24 mouse cellular contexts compared by ENCODE assay signal in genomic region chr11:57811006-57811405, GRCm38 (mm10). TPM values are rescaled to one million over a fixed set of nuclear protein-coding genes. Genes with fewer than 3 reads are reported as not detected.
"Had no signal": no experiment of that assay in that cellular context is flagged by ENCODE, and none has a peak within 500 bp of the region (broad histone marks: within the 10 kb centered on the region; RNA-seq: fewer than 3 reads in every experiment).

No protein-coding gene starts in this region.

- DNase-seq: kidney, adult 2 months; kidney, postnatal 25 days; layer of hippocampus, postnatal 36 days; lung, embryonic 14.5 days; right cerebral cortex, adult 18-20 months; right cerebral cortex, postnatal 14 days; right cerebral cortex, postnatal 4 days; spleen, adult 18-20 months; thymus, postnatal 25 days had no signal

- H3K4me2 ChIP-seq: liver, embryonic 11.5 days; lung, embryonic 14.5 days; midbrain, embryonic 15.5 days; neural tube, embryonic 12.5 days; neural tube, embryonic 15.5 days; stomach, embryonic 15.5 days had no signal

- H3K4me1 ChIP-seq: midbrain, embryonic 15.5 days; neural tube, embryonic 12.5 days; neural tube, embryonic 15.5 days had no signal

- H3K9ac ChIP-seq: lung, embryonic 14.5 days; midbrain, embryonic 15.5 days; neural tube, embryonic 12.5 days; neural tube, embryonic 15.5 days; stomach, embryonic 15.5 days had no signal

- H3K27ac ChIP-seq: kidney, postnatal 0 days; left cerebral cortex, adult 2 months; midbrain, embryonic 10.5 days; midbrain, embryonic 15.5 days; neural tube, embryonic 12.5 days; neural tube, embryonic 15.5 days; stomach, embryonic 15.5 days had no signal

- H3K9me3 ChIP-seq: megakaryocyte, embryonic 14.5 days; midbrain, embryonic 10.5 days; midbrain, embryonic 15.5 days; neural tube, embryonic 12.5 days; neural tube, embryonic 15.5 days; stomach, embryonic 15.5 days had no signal

- H3K27me3 ChIP-seq: megakaryocyte, embryonic 14.5 days; midbrain, embryonic 15.5 days; neural tube, embryonic 12.5 days; neural tube, embryonic 15.5 days; stomach, embryonic 15.5 days had no signal

- H3K4me3 ChIP-seq: left cerebral cortex, adult 2 months; midbrain, embryonic 10.5 days; midbrain, embryonic 15.5 days; neural tube, embryonic 12.5 days; neural tube, embryonic 15.5 days; stomach, embryonic 15.5 days had no signal

- ATAC-seq: lung, postnatal 0 days; midbrain, embryonic 15.5 days had no signal

RNA-seq across cellular contexts. Expression of gene Hand1, which starts 21.6 kb away (rescaled TPM):
- total RNA-seq: layer of hippocampus, adult 8-10 months; layer of hippocampus, postnatal 10 days; layer of hippocampus, postnatal 36 days; left cerebral cortex, adult 2 months; left cerebral cortex, postnatal 10 days; left cerebral cortex, postnatal 36 days had no signal
- polyA plus RNA-seq: kidney, embryonic 14.5 days; lung, embryonic 14.5 days; lung, postnatal 0 days; midbrain, embryonic 10.5 days; midbrain, embryonic 15.5 days; neural tube, embryonic 15.5 days had no signal
